Mouse (Mus musculus): Measurements from ENCODE around the gene Adtrp.

The Adtrp gene

DNA sequence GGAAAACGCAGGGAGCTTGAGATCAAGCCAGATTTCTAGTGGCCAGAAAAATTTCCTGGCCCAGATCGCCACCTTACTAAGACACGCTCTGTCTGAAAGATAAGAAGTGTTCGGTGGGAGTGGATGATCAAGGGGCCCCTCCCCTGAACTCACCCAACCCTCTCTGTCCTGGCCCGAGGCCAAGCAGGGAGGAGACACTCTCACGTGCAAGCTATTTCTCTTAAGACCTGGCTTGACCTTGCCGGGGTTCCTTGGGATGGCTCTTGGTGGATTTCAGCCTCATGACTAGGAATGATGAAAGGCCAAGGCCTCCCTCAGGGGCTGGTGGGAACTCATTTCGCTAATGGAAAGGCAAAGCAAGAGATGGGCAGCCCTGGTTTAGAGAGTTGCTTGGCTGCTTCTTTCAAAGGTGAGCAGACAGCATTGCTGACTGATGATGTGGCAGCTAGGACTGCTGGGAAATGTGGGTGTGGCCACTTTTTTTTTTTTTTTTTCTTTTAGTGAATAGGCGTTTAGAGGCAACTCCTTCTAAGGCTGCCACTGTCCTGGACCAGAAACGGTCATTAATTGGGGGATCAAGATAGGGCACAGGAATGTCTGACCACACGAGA is at the start of gene Adtrp:
Adtrp (minus strand) TSS at position 169 of the 611 bp plus-strand sequence.
- TF ChIP-seq GATA4 (IDR thresholded peaks at IDR 0.05; ENCODE audit: insufficient replicate concordance, low read length), result no peak

DNA sequence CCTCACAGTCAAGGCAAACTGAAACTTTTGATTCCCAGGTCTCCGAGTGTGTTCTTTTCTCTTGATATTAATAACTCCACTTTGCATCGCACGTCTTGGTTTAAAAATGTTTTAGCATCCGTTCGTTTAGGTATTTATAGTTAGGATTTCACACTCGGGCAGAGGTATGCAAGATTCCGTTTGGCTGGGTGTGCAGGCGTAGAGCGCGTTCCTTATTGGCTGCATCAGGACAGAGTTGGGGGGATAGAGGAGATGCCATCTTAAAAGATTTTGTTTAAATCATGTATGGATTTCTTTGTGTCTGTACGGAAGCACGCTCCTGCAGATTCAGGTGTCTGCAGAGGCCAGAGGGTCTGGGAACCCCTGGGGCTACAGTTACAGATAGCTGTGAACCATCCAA is 44.5 kb upstream of the Adtrp start:
- no peak for TF ChIP-seq GATA4 (IDR thresholded peaks at IDR 0.05; ENCODE audit: insufficient replicate concordance, low read length)

DNA sequence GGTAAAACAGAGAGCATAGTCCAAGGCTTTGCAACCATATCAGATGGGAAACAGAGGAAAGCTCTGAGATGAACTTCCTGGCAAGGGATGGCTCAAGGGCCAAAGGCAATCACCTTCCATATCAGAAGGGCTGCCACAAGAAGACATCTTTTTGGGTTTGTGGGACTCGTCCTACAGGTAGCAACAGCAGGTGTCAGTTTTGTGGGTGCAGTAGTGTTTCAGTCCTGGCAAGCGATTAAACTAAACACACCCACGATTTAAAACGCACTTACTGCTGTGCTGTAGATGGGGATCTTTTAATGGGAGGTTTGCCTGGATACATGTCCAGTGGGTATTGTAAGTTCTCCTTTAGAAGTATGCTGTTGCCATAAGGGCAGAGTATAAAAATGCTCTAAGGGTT is 43.1 kb upstream of the Adtrp start:
- no peak for TF ChIP-seq GATA4 (IDR thresholded peaks at IDR 0.05; ENCODE audit: insufficient replicate concordance, low read length)

DNA sequence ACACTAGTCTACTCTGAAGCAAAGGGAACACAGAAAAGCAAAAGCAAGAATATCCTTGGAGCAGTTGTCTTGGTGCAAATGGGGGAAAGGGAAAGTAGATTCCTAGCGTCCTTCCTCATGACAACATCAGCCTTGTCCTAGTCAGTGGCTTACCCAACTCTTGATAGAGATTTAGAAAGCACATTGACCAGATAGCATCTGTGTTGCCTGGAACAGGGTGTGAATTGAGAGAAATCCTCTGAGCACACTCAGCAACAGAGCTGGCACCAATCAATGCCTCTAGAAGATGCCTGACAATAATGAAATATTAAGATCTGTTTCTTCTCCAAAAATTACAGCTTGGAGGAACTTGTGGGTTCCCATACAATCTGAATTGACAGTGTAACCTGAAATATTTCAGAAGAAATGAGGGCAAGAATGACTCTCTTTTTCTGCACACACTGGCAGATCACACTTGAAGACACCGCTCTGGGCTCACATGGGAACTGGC is 42.7 kb upstream of the Adtrp start:
- TF ChIP-seq GATA4 (IDR thresholded peaks at IDR 0.05; ENCODE audit: insufficient replicate concordance, low read length), result no peak

DNA sequence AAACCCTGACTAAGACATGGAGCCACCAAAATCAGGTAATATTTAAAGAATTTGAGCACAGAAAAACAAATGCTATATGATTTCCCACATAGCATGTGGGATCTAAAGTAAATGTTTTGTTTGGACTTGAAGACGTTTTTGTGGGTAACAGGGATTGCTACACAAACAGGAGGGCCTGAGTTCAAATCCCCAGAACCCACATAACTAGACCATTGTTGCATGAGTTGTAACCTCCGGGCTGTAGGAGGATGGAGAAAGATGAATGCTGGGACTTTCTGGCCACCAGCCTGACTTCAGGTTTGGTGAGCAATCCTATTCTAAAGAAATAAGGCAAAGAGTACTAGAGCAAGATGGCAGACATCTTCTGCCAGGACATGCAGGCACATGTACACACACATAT is 41.2 kb upstream of the Adtrp start:
- no peak for TF ChIP-seq GATA4 (IDR thresholded peaks at IDR 0.05; ENCODE audit: insufficient replicate concordance, low read length)

DNA sequence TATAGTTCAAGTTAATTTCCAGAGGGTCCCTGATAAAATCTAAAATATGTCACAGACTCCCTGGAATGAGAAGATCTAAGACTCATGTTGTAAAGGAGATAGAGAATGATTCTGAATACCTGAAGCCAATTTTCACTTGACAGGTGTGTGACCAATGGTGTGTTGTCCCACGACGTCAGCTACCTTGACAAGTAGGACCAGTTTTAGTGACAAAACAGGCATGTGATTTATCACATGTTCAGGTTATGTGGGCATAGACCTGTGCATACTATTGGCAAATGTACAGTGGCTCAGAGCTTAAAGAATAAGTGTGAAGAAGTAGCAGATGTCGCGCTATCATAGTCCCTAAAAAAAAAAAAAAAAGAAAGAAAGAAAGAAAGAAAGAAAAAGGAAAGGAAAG is 38.6 kb upstream of the Adtrp start:
- TF ChIP-seq GATA4 (IDR thresholded peaks at IDR 0.05; ENCODE audit: insufficient replicate concordance, low read length), result no peak

DNA sequence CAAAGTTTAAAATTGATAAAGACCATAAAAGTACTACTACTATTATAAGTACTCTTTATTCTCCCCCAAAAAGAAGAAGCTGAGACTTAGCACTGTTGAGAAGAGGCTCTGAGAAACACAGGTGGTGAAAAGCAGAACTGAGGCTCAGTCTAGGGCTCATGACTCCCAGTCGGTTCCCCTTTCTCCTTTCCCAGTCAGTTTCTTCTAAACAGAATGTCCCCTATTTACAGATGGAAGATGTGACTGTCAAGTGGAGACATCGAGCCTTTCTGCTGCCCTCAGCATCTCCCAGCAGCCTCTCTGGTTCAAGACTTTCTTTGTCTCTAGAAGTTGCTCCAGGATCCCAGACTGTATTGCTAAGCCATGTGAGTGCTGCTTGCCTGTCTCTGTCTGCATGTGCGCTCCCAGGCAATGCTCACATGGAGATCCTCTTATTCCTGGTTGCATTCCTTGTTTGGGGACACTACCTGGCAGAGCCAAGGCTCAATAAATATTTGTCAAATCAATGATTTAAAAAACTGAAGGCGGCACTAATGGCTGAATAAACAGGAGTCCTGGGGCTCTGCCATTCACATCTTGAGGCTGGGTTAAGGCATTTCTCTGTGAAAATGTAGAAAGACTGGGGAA is 36.3 kb upstream of the Adtrp start:
- TF ChIP-seq GATA4 (IDR thresholded peaks at IDR 0.05; ENCODE audit: insufficient replicate concordance, low read length), result no peak

DNA sequence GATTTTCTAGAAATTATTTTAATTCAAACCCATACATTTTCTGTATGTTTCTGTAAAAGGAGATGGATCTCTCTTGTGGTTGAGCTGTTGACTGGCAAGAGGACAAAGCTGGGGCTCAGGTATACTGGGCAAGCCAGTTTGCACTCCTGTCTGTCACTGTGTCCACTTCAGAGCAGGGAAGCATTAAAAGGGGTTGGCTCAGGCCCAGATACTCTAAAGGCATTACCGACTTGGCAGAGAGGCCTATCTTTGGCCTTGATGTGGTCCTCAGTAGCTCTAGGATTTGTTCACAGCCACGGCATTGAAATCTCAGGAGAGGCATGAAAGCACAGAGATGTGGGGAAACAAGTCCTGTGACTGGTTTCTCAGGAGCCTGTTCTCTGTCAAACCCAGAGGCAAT is 33.7 kb upstream of the Adtrp start:
- no peak for TF ChIP-seq GATA4 (IDR thresholded peaks at IDR 0.05; ENCODE audit: insufficient replicate concordance, low read length)

DNA sequence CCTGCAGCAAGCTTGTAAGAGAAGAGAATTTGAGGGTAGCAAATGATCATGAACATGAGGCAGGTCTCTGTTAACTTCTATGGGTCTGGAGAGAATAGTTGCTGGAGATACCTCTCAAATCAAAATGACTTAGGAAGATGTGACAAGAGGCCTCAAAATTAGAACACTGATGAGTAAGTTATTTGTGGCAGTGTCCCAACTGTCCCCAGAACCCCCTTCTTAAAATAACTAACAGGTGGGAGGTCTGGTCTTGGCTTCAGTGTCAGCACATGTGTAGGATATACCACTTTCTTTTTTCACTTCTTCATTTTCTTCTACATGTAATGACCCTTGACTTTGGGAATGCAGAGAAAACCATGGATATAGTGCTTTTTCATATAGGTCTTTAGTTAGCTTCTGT is 33.0 kb upstream of the Adtrp start:
- no peak for TF ChIP-seq GATA4 (IDR thresholded peaks at IDR 0.05; ENCODE audit: insufficient replicate concordance, low read length)

DNA sequence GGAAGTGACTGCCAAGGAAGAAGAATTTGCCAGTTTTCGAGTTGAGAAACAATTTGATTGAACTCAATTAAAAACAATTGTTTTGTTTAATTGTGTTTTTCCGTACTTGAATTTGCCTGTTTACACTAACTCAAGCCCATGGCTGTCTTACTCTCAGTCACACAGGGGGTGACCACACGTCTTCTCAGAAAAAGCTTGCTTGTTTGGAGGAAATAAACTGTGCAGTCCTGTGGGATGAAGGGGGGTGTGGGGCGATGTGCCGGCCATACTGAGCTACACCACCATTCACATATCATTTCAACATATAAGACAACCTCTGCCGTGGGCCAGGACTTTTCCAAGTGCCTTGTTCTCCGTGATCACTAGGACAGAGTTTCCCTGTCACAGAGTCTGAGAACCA is 25.2 kb upstream of the Adtrp start:
- no peak for TF ChIP-seq GATA4 (IDR thresholded peaks at IDR 0.05; ENCODE audit: insufficient replicate concordance, low read length)

DNA sequence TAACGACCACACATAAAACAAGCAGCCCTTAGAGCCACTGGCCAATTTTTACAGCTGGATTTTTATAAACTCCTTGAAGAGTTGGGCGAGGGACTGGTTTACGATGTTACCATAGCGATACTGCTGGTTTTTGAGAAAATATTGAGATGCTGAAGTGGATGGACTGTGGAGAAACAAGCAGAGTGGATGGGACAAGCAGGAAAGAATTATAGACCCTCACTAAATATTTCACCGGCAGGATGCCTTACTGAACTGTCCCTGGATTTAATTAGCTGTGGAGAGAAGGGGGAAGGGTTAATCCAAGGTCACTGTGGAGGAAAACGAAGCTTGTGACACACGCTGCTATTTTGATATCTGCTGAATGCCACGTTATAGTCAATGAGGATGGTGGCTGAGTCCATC is 24.7 kb upstream of the Adtrp start:
- TF ChIP-seq GATA4 (IDR thresholded peaks at IDR 0.05; ENCODE audit: insufficient replicate concordance, low read length), result no peak

DNA sequence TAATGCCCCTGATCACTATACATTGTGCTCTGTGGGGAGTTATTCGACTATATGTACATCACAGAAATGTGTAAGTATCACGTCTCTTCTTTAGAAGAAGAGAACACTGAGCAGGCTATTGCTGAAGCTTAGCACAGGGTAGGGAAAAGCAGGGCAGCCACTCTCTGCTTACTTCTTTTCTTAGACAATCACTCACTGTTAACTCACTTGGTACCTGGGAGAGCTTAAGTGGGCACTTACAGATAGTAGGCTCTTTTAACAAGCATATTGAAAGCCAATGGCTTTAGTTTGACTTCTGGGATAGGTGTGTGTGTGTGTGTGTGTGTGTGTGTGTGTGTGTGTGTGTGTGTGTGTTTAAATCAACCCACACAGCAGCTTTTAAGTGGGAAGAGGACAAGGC is 20.0 kb upstream of the Adtrp start:
- no peak for TF ChIP-seq GATA4 (IDR thresholded peaks at IDR 0.05; ENCODE audit: insufficient replicate concordance, low read length)

DNA sequence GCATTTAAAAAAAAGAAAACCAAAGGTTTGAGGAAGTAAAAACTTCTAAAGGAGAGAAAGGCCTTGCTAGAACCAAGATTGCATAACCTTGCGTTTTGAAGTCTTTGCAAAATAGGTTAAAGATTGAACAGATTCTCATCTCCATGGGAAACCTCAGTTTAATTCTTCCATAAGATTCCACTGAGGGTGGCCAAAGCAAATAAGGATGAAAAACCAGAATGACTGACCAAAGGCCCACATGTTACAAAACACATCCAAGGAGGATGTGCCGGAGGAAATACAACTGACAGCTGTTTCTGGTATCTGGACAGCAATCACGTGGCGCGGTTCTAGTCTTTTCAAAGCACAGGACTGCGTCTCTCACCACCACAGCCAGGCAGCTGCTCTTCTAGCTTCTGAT is 18.1 kb upstream of the Adtrp start:
- TF ChIP-seq GATA4 (IDR thresholded peaks at IDR 0.05; ENCODE audit: insufficient replicate concordance, low read length), result no peak

DNA sequence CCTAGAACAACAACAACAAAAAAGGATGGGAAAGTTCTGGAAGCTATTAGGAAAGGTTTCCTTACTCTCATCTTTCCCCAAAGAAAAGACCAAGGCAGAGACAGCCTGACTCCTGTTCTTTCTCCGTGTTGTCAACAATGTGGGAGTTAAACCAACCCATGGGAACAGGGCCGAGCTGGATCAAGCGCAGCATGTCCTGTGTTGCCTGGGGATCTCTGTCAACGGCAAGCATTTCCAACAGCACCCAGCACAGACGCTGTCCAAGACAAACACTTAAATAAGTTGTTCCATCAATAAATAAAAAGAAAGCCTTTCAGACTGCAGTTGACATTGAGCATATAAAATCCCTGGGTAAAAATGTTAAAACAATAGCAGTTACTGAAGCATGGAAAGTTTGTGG is 17.6 kb upstream of the Adtrp start:
- no peak for TF ChIP-seq GATA4 (IDR thresholded peaks at IDR 0.05; ENCODE audit: insufficient replicate concordance, low read length)

DNA sequence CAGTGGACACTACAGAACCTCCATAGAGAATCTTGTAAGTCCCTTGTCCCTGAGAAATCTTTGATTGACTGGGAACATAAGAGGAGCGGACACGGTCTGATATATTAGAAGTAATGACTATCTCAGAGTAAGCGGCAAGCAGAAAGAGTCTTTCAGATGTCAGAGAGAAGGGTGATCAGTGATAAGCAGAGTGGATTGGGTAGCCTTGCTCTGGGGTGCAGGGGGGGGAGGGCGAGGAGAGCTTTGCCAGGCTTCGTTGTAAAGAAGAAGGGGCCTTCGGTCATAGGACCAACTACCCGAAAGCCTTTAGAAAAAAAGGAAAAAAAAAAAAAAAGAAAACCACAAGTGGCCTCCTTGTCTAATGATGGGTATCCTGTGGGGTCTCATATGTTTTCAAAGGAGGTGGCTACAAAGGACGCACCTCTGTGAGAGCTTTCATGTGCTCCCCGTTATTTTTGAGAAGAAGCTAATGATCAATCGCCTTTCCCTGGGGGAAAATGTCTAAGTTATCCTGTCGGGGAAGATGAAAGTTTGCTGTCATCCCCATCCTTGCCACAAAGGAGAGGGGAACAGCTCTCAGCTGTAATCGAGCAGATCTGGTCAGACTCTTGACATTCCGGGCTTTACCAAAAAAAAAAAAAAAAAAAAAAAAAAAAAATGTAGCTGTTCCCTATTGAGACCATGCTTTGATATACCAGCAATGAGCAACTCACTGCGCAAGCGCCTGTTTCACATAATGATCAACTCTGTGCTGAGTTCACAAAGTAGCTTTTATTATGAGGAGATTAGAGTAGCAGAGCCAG is 13.3 kb upstream of the Adtrp start:
- TF ChIP-seq GATA4 (IDR thresholded peaks at IDR 0.05; ENCODE audit: insufficient replicate concordance, low read length), result no peak

Measured in liver, adult (tissue).